Mouse (Mus musculus) liver, adult 2 months (tissue): ENCODE data around the gene Lekr1.

Experiments
- CTCF ChIP-seq: fragments of 200-500 bp; IDR thresholded peaks from 2 replicates; pipeline ENCODE4 v1.5.1; 2011; ENCODE audit warnings: low read depth, low read length, control low read depth
- POLR2A ChIP-seq: fragments of 200-500 bp; IDR thresholded peaks from 2 replicates; pipeline ENCODE4 v1.6.1; 2011; ENCODE audit warnings: low read length, control low read depth; ENCODE audit not compliant: insufficient read depth; ENCODE audit errors: extremely low read depth

- TF ChIP-seq CTCF = no peak
- no peak for TF ChIP-seq POLR2A
Observed at GRCm38 (mm10) chr3:65775096-65775495, 109.1 kb downstream of the Lekr1 start.
